Mouse (Mus musculus) C2C12 (cell line): ENCODE measurements around the gene Ubqln5. TPM values are rescaled to one million over a fixed set of nuclear protein-coding genes. Genes with fewer than 3 reads are reported as not detected.

Source experiments
- polyA plus RNA-seq: library from polyadenylated mRNA; unstranded; fragments of >200 nt; fragmentation: generic; extraction: Trizol; gene quantifications from one replicate; pipeline ENCODE4 v1.2.1, GENCODE M21; 2012; ENCODE audit warnings: missing spikeins

Gene Ubqln5
- polyA plus RNA-seq, 1 experiment, result not detected

Other genes starting within 250 kb of the Ubqln5 start
- not detected for gene Olfr66, start 243.6 kb downstream of the Ubqln5 start, polyA plus RNA-seq
- not detected for gene Olfr64, start 235.3 kb downstream of the Ubqln5 start, polyA plus RNA-seq
- not detected for gene Olfr65, start 226.3 kb downstream of the Ubqln5 start, polyA plus RNA-seq
- not detected for gene Olfr631, start 201.0 kb downstream of the Ubqln5 start, polyA plus RNA-seq
- gene Olfr632, start 195.5 kb downstream of the Ubqln5 start, polyA plus RNA-seq, result not detected
- not detected for gene Olfr633, start 185.4 kb downstream of the Ubqln5 start, polyA plus RNA-seq
- gene Olfr635, start 158.7 kb downstream of the Ubqln5 start, polyA plus RNA-seq, result not detected
- gene Olfr638, start 131.1 kb downstream of the Ubqln5 start, polyA plus RNA-seq, result not detected
- gene Olfr639, start 112.5 kb downstream of the Ubqln5 start, polyA plus RNA-seq, result not detected
- not detected for gene Olfr640, start 104.3 kb downstream of the Ubqln5 start, polyA plus RNA-seq
- gene Olfr641, start 94.4 kb downstream of the Ubqln5 start, polyA plus RNA-seq, result not detected
- gene Olfr642, start 77.2 kb downstream of the Ubqln5 start, polyA plus RNA-seq, result not detected
- not detected for gene 4930516K23Rik, start 68.4 kb downstream of the Ubqln5 start, polyA plus RNA-seq
- not detected for gene Olfr644, start 58.0 kb downstream of the Ubqln5 start, polyA plus RNA-seq
- not detected for gene Olfr645, start 44.4 kb downstream of the Ubqln5 start, polyA plus RNA-seq
- not detected for gene Olfr646, start 25.0 kb downstream of the Ubqln5 start, polyA plus RNA-seq
- gene Olfr643, start 7.6 kb upstream of the Ubqln5 start, polyA plus RNA-seq, result not detected
- not detected for gene Ubqln3, start 13.5 kb upstream of the Ubqln5 start, polyA plus RNA-seq
- not detected for gene Ubqlnl, start 20.7 kb upstream of the Ubqln5 start, polyA plus RNA-seq
- not detected for gene Olfm5, start 35.0 kb upstream of the Ubqln5 start, polyA plus RNA-seq
- not detected for gene Olfr648, start 53.6 kb upstream of the Ubqln5 start, polyA plus RNA-seq
- gene Olfr649, start 66.2 kb upstream of the Ubqln5 start, polyA plus RNA-seq, result not detected
- gene Trim6, start 89.0 kb upstream of the Ubqln5 start, polyA plus RNA-seq, result 0.05 TPM
- gene Trim34a, start 114.6 kb upstream of the Ubqln5 start, polyA plus RNA-seq, result not detected
- not detected for gene Trim5, start 158.3 kb upstream of the Ubqln5 start, polyA plus RNA-seq
- gene Trim12a, start 185.6 kb upstream of the Ubqln5 start, polyA plus RNA-seq, result not detected
- gene Trim34b, start 199.6 kb upstream of the Ubqln5 start, polyA plus RNA-seq, result not detected
- 0.08 TPM for gene Trim12c, start 223.5 kb upstream of the Ubqln5 start, polyA plus RNA-seq
- not detected for gene Trim30b, start 240.1 kb upstream of the Ubqln5 start, polyA plus RNA-seq